Mouse (Mus musculus): ENCODE data around the gene Rps10.

The Rps10 gene

DNA sequence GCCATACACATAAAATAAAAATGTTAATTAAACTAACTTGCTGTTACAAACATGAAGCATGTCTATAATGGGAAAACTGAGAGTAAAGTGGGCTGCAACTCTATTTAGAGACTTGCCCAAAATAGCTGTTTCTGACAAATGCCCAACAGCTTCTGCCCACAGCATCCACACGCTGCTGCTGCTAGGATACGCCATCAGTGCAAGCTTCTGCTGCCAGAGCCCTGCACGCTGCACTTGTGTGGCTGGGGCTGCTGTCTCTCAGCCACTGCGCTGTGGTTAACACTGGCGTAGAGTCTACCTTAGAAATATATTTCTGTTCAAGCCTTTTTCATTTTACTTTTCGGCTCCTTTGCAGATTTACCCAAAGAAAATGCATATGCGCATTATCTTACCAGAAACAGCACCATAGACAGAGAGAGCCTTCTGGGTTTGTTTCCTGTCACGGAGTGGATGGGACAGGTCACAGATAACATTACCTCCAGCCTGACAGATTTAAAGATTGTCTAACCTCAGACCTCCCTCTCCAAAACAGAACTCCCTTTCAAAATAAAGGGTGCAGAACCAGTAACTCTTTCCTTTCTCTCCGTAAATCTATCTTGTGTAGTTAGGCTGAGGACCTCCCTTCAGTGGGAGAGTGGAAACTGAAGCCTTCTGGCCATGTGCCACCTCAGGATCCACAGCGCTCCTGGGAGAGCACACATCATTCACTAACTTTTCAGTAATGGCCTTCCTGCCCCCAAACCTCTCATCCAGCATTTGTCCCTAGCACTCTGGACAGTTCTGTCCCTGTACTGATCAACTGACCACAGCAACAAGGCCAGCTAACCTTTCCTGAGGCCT, 25.6 kb downstream of the Rps10 start:
- DNase-seq = no peak

DNA sequence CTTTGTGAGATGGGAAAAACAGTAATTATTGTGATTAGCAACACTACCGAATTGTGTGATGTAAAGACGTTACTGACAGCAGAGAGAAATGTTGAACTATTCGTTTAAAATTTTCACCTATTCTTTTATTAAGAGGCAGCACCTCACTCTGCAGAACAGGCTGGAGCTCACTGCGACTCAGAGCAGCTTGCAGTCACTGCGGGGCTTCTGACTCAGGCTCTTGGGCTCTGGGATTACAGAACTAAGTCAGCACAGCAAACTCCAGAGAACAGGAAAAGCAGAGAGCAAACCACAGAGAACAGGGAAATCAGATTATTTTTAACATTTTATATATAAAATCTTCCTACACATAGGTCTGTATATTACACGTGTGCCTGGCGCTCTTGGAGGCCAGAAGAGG, 26.9 kb downstream of the Rps10 start:
- DNase-seq = no peak

- no peak for DNase-seq
These were observed 32.8 kb downstream of the Rps10 start for GRCm38 (mm10) chr17:27603522-27604234.

- no peak for DNase-seq
These were observed 33.4 kb downstream of the Rps10 start for GRCm38 (mm10) chr17:27603036-27603435.

GRCm38 (mm10) chr17:27600869-27601268, 35.6 kb downstream of the Rps10 start:
- no peak for DNase-seq

- no peak for DNase-seq
These were observed 36.2 kb downstream of the Rps10 start for GRCm38 (mm10) chr17:27600286-27600685.

DNA sequence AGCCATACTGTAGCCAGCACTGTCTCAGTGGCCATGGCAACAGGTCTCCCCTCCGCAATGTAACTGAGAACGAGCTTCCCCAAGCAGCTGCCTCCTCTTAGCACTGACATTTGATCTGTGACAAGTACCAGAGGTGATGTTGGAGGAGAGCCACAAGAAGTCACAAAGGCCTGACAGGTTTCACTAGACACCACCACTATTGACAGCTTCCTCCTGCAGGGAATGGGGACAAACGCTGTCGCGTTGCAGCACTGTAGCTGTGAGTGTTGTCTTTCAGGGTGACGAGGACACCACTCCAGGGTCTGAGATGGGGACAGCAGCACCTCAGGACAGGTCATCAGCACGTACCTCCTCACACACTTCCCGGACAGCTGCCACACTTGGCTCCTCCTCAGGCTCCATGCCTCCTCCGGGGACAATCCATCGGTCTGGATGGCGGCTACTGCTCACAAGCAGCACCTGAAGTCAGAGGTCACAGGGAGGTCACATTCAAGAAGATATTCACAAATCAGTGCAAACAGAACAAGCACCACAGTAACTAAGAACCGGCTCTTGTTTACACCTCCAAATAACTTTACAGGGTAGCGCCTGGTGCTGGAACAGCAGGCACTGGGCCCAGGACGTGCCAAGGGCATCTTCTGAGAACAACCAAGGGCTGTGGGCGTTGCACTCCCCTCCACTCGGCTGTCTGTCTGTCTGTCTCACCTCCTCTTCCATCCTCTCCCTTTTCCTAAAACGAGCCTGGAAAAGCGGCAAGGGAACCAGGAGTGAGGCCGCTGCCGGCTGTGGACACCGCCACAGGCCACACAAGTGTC, 39.9 kb downstream of the Rps10 start:
- peak in 1 of 2 experiments; percentile 20 for DNase-seq

GRCm38 (mm10) chr17:27595659-27596375, 40.7 kb downstream of the Rps10 start:
- no peak for DNase-seq

GRCm38 (mm10) chr17:27592565-27592910, 43.9 kb downstream of the Rps10 start:
- DNase-seq = no peak

DNA sequence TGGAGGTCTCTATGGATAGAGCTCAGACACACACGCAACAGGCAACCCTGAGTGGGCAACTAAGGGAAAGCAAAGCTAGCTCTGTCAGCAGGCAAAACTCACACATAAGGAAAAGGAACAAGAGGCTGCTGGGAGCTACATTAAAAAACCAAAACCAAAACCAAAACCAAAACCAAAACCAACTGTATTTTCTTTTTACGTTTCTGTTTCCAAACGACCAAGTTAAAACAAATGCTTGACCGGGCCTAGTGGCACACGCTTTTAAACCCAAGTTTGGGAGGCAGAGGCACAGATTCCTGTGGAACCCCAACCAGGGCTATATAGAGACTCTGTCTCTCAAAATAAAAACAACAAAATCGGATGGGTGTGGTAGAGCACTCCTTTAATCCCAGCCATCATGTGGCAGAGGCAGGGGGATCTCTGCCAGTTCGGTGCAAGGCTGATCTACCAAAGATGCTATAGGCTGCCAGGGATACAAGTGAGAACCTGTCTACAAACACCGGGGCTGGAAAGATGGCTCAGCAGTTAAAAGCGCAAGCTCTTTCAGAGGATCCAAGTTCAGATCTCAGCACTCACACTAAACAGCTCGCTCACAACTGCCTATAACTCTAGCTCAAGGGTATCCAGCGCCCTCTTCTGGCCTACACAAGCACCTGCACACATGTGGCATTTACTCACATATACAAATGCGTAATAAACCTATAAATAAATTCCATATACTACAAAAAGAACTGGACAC, 44.5 kb downstream of the Rps10 start:
- no peak for DNase-seq

GRCm38 (mm10) chr17:27588231-27588630, 48.2 kb downstream of the Rps10 start:
- no peak for DNase-seq

DNA sequence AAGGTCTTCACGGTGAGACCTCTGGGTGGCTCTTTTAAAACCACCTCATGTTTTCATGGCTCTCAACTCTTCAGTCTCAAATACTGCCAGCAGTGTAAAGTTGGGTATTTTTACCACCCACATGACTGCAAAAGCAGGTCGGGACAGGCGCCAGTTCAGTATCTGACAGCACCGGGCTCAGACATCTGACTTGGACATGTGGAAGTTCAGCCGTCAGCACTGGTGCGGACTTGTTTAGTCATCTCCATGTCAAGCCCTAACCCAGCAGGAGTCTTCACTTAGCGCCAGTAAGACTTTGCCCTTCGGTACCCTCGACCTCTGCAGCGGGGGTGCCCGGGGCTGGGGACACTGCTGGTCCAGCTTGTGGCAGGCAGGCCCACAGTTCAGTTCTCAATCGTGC, 49.2 kb downstream of the Rps10 start:
- no peak for DNase-seq

DNA sequence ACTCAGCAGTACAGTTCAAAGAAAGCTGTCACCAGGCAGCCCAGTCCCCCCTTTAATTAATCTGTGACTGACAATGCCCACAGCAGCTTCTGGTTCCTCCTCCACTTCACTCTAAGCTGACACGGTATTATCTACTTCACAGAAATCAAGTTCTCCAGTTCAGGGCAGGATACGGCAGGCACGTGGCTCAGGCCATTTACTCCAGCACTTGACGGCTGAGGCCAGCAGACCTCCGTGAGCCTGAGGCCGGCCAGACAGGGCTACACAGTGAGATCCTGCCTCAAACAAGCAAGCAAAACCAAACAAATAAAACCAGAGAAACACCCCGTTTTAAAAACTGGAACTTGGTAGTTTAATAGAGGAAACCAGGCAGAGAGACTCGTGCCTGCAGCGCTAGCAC, 49.8 kb downstream of the Rps10 start:
- DNase-seq = no peak

DNA sequence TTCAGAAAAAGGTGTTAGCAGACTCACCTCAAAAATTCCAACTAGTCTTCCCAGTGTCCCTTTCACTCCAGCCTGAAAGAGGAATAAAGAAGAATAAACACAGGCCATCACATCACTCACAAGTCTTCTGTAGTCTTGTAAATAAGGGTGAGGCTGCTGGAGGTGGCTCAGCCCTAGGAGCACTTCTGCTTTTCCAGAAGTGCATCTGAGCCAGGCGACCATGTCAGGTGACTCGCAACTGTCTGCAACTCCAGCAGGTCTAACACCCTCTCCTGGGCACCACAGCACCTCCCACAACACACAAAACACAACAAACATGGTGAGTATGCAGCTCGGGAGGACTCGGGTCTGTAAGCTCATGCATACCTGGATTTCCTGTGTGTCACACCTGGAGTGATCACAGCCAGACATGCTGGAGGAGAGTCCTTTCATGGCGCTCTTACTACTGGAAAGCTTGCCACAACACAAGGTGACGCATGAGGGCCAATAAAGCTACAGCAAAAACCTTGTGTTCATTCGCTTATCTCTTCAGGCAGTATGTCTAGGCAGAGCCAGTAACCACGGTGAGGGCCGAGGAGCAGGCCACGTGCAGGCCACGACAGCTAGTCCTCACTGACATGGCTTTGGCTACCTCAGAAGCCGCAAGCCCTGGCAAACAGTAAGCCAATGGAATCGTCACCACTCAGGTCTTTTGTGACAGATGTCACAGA, 53.1 kb downstream of the Rps10 start:
- no peak for DNase-seq

Measured in lung, adult 18-20 months (tissue).